Mouse (Mus musculus) liver, embryonic 14.5 days (tissue): ENCODE data around the gene Filip1l.

Source experiments
- CTCF ChIP-seq: IDR thresholded peaks from 2 replicates; pipeline ENCODE4 v1.5.1; 2016; ENCODE audit warnings: antibody characterized with exemption, low read depth, control low read depth
- EP300 ChIP-seq: IDR thresholded peaks from 2 replicates; pipeline ENCODE4 v1.6.1; 2016; ENCODE audit warnings: antibody characterized with exemption, low read depth

DNA sequence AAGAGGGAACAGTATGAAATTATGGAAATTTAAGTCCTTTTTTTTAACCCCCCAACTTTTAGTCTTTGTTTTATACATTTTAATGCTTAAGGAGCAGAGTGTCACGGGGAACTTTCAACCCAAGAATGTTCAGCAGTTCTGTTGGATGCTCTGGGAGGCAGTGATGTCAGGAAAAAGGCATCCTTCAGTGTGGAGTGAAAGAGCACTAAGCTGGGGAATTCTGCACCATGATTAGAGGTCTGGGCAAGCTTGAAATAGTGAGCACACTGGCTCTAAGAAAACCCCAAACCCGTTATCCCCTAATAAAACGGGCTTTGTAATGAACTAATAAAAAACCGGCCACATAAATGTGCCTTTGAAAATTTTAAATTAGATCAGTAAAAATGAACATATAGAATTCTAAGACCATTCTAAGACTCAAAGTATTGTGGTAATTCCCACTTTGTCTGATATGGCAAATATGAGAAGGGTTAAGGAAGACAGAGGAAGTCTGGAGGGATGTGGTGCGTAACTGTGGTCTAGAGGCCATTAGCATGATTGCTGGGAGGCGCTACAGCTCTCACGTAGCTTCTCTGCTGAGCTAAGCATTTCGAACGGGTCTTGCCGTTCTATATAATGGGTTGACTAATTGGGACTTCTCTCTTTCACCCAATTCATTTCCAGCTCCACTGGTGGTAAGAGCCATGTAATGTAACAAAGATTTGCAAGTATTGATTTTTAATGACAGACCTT, 88.0 kb downstream of the Filip1l start:
- no peak for TF ChIP-seq CTCF
- TF ChIP-seq EP300 = no peak
